Mouse (Mus musculus) left cerebral cortex, adult 18-20 months (tissue): ENCODE data around the gene Tmem52b. TPM values are rescaled to one million over a fixed set of nuclear protein-coding genes. Genes with fewer than 3 reads are reported as not detected.

Experiments used
- total RNA-seq, 2 experiments: library from RNA; stranded (reverse); gene quantifications; 2 replicates each; pipeline ENCODE4 v1.2.3; 2021

Gene Tmem52b
- total RNA-seq, 2 experiments from 2014 or later, result not detected

Other genes with a start within 250 kb of the Tmem52b start
- not detected for gene Cd69, start 237.1 kb upstream of the Tmem52b start, total RNA-seq
- not detected for gene 4922502D21Rik, start 180.8 kb upstream of the Tmem52b start, total RNA-seq
- gene Clec12a, start 169.9 kb upstream of the Tmem52b start, total RNA-seq, result under 1 TPM; 0.23 to 0.28 TPM
- not detected for gene Clec12b, start 126.7 kb upstream of the Tmem52b start, total RNA-seq
- under 1 TPM in 1 of 2 experiments, not detected in 1; 0.72 TPM for gene Clec1b, start 115.3 kb upstream of the Tmem52b start, total RNA-seq
- not detected for gene Clec9a, start 103.7 kb upstream of the Tmem52b start, total RNA-seq
- gene Clec1a, start 60.6 kb upstream of the Tmem52b start, total RNA-seq, result 1 to 10 TPM; 1.0 to 1.2 TPM
- gene Olr1, start 5.4 kb upstream of the Tmem52b start, total RNA-seq, result not detected
- gene Gabarapl1, start 20.6 kb downstream of the Tmem52b start, total RNA-seq, result 100 to 1,000 TPM; 814 to 828 TPM
- gene Klre1, start 65.3 kb downstream of the Tmem52b start, total RNA-seq, result not detected
- not detected for gene Klrd1, start 79.2 kb downstream of the Tmem52b start, total RNA-seq
- gene Klrk1, start 111.3 kb downstream of the Tmem52b start, total RNA-seq, result not detected
- not detected for gene Klrc3, start 130.8 kb downstream of the Tmem52b start, total RNA-seq
- not detected for gene Klrc2, start 148.1 kb downstream of the Tmem52b start, total RNA-seq
- gene Klrc1, start 166.4 kb downstream of the Tmem52b start, total RNA-seq, result not detected
- gene Klri1, start 204.6 kb downstream of the Tmem52b start, total RNA-seq, result not detected
- not detected for gene Klri2, start 227.9 kb downstream of the Tmem52b start, total RNA-seq